Mouse (Mus musculus) ovary, postnatal 10 days (tissue): ENCODE data around the gene Swsap1.

Source experiments
- DNase-seq: peaks from one replicate; pipeline ENCODE4 v3.0.0; 2022; ENCODE audit warnings: low spot score

Swsap1 gene

DNA sequence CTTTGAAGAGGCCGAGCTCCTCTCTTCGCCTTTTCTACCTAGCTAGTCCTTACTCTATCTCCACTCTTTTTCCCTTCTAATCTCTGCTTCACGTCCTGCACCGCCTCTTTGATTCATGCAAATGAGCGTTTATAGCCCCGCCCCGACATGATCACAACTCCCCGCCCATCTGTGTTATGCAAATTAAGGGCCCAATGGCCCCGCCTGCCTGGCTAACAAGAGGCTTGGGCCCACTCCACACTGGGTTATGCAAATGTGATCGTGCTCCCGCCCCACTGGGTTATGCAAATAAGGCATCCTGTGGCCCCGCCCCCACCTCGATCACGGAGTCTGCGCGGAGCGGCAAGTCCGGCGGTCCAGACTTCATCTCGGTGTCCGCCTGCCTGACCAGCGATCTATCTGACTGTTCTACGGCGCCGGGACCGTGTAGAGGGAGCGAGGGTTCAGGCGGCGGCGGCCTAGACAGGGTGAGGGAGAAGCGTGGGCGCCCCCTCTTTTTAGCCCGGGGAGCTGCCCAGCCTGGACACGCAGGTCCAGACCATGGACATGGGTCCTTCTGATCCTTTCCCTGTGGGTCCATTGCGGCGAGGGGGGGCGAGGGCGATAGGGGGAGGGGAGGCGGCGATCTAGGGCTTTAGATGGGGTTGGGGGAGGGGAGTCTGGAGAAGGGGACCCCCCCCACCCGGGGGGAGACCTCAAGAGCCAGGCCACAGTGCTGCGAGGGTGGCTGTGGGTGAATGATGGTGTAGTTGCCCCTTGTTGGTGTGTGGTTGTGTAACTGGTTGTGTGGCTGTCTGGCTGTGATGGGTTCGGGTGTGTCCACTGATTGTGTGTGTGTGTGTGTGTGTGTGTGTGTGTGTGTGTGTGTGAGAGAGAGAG is 18.6 kb upstream of the Swsap1 start, which contains the start of gene Plppr2:
Gene Plppr2, plus strand, starts transcription at position 342 of the 879 bp plus-strand sequence.
- peak; percentile 89 for DNase-seq

DNA sequence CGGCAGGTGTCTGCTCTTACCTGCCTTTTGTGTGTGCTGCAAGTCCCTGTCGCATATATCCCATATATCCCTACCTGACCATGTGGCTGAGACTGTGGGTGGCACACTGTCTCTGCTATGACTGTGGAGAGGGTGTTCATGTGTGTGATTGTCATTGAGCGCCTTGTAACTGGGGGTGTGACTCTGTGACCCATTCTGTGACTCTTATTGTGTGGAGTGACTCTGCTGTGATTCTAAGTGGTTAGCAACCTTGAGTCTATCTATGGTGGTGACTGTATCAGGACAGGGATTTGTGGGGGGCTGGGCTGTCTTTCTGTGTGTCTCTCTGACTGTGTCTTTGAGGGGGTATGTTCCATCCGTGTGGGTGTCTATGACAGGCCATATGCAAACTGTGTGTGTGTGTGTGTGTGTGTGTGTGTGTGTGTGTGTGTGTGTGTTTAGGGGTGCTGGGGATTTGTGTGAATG is 17.8 kb upstream of the Swsap1 start:
- DNase-seq = no peak

DNA sequence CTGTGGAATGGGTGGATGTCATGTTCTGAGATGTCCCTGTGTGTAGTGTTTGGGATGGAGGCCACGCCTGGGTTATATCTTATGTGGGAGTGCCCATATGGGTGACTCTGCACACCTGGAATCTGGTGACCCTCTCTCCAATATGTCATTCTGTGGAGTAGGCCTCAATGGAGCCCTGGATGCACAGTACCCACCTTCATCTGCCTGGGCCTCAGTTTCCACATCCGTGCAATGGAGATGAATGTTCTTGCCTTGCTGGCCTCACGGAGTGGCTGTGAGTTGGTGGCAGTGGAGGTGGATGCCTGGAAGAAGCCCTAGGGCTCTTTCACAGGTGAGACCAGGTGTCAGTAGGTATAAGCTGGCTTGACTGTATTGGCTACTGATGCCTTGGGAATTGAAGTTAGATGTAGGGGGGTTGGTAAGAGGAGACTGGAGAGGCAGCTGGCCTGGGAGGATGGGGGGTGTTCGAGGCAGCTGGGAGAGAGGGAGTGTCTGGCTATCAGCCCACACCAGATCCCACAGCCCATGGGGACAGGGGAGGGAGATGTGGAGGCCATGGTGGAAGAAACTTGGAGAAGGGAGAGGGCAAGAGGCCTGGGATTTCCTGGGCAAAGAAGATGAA is 17.2 kb upstream of the Swsap1 start:
- no peak for DNase-seq

DNA sequence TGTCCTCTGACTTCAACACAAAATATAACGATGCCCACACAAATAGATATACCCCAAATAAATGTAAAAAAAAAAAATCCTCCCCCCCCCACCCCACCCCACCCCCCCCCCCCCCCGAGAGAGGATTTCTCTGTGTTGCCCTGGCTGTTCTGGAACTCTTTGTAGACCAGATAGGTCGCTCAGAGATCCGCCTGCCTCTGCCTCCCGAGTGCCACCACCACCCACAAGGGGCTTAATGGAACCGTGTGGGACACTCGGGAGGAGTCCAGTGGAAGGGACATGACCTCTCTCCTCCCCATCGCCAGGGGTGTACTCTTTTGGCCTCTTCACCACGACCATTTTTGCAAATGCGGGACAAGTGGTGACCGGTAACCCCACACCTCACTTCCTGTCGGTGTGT is 12.5 kb upstream of the Swsap1 start:
- no peak for DNase-seq

DNA sequence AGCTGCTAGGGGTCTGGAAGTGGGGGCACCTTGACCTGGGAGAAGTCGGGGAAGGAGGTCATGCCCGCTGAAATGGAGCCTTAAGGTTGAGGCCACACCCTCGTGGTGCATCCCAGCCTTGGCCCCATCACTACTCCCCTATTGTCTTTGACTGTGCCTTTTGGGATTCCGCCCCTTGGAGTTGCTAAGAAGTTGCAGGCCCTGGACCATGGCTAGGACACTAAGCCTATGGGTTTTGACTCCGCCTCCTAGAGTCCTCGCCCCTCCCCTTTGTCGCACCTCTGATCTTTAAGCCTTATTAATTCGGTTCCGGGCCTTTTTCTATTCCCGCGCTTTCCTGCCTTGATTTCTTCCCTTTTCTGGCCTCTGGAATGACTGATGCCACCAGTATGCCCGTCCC is 11.9 kb upstream of the Swsap1 start:
- no peak for DNase-seq

DNA sequence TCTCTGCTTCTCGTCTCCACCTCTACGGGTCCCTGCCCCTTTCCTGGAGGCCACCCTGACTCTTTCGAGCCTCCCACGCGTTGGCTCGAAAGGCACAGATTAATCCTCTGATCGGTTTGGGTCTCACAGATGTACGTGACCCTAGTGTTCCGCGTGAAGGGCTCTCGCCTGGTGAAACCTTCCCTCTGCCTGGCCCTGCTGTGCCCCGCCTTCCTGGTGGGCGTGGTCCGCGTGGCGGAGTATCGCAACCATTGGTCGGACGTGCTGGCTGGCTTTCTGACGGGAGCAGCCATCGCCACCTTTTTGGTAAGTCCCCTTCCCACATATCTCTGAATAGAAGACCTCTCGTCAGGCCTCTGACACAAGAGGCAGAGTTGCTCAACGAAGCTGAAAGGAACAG is 11.3 kb upstream of the Swsap1 start:
- DNase-seq = no peak

DNA sequence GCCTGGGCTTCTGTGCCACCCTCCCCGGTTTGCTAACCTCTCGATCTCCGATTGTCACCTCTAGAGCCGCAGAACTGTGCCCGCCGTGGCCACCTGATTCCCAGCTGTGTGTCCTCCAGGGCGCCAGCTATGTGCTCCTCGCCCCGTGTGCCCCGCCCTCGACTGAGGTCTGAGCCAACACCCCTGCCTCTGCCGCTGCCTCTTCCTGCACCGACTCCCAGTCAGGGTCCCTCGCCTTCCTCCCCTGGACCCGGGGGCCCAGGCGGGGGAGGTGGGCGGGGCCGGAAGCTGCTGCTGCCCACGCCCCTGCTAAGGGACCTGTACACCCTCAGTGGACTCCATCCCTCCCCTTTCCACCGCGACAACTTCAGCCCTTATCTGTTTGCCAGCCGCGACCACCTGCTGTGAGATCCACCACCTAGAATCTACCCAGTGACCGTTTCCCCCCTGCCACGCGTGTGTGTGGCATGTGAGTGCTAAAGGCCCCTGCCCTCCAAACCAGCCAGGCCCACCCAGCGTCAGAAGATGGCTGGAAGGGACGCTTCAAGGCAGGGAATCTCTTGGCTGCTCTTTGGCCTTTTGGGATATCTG is 7.9 kb upstream of the Swsap1 start:
- DNase-seq = no peak

DNA sequence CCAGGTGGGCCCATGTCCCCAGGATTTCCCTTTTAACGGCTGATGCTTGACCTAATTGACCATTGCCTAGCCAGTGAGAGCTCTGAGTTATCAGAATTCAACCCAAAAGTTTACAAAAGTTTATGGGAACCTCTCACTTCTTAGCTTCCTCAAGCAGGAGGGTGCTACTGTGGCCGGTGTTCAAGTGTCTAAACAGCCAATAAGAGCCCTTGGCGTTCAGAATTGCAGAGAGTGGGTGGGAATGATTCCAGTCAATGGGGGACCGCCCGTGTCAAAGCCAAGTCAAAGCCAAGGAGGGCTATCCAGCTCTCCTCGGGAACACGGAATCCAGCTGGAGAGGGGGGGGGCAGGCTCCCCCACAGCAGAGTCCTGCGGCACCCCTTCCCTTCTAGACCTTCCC is 7.4 kb upstream of the Swsap1 start:
- no peak for DNase-seq

DNA sequence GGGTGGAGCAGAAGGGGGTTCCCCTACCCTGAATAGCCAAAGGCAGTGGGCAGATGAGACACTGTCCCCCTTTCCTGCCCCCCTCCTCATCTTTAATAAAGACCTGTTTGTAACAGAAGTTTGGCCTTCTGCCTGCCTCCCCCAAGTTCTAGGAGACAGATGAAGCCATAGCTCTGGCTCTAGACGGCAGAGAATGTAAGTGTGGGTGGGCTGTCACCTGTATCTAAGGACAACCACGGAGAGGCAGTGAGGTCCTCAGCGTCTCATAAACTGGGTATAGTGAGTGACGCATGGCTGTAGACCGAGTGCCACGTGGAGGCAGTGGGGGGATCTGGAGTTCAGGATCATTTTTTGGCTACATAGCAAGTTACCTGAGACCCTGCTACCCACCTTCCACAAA is 6.8 kb upstream of the Swsap1 start:
- no peak for DNase-seq

DNA sequence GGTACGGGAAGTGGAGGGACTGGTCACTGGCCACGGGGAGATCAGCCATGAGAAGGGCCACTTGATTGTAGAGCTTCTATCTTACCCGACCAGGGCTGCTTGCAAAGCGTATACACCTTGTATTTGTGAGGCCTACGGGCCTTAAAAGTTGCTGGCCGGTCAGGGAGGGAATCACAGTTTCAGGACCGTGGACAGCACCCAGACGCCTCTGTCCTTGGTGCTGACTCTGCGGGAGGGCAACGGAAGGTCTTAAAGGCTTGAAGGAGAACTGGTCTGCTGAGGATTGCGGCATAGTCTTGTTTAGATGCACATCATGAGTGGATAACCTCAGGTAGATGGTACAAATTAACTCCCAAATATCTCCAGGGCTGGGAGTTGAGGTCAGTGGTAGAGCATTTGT is 5.2 kb upstream of the Swsap1 start:
- DNase-seq = peak; percentile 89

DNA sequence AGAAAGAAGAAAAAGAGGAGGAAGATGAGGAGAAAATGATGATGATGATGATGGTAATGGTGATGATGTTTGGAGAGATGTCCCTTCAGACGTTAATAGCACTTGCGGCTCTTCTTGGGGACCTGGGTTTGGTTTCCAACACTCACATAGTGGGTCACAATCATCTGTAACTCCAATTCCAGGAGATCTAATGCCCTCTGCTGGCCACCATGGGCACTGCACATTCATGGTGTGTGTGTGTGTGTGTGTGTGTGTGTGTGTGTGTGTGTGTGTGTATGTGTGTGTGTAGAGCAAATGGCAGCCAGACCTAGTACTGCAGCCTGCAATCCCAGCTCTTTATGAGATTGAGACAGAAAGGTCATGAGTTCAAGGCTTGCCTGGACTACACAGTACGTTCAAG is 3.6 kb upstream of the Swsap1 start:
- DNase-seq = no peak

DNA sequence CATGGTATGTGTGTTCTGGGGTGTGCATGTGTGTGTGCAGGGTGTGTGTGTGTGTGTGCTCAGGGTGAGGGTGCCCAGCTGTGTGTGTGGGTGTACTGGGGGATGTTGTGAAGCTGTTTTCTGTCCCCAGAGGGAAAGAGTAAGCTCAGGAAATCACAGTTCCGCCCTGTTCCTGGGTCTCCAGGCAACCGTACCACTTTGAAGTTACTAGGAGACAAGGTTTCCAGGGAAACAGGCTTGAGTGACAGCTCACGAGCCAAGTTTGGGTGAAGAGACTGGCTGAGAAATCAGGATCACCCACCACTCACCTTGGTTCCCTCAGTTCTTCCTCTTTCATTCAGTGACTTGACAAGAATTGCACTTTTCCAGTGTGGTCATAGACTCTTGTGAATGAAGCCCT is 2.0 kb upstream of the Swsap1 start:
- DNase-seq = no peak

DNA sequence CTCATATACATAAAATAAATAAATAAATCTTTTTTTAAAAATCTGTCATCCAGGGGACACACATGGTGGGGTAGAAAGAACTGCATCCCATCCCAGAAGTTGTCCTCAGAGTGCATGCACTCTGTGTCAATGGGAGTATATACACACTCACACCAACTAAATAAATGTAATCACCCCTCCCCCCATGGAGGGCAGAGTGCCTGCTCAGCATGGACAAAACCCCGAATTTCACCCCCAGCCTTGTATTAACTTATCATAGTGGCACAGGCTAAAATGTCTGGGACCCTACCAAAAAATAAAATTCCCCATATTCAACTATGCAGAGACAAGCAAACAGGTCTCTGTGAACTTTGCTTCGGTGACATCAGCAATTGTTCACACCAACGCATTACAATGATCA is 920 bp upstream of the Swsap1 start:
- DNase-seq = no peak

DNA sequence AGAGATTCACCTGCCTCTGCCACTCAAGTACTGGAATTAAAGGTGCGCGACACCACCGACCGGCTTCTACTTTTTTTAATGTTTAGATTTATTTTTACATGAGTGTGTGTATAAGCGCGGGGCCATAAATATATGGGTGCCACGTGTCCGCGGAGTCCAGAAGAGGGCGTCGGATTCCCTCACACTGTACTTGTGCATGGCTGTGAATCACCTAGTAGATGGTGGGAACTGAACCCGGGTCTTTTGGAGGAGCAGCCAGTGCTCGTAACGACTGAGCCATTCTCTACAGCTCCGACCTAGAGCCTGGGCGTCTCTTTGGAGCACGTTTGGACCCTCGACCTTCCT is 358 bp upstream of the Swsap1 start:
- no peak for DNase-seq

DNA sequence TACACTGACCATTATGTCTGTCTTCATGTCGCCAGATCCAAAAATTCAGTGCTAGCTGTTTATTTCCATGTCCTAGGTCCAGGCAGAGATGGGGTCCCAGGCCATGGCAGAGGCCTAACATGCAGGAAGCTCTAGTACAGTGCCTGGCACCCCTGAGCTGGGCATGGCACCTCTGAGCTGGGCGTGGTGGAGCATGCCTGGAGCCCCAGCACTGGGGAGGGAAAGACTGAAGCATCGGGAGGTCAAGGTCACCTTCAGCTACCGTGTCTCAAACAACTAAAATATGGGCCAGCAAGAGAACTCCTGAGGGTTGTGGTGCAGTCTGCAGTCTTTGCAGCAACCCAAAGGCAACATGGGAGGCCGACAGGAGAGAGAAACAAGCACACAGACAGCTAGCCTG is 2.8 kb downstream of the Swsap1 start:
- no peak for DNase-seq

DNA sequence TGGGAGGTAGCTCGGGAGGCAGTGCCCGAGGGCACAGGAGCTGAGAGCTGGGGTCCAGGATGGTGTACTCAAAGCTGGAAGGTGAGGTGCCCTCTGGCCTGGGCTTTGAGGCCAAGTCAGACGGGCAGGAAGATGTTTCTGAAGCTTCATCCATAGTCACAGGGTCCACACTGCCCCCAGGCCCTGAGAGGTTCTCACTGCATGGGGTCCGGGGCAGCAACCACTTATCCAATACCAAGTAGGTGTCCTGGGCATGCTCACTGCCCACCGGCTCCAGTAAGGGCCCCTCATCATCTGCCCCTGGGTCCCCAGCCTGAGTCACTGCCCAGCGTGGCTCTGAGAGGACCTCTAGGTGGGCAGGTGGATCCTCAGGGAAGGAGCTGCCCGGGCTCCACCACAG is 3.7 kb downstream of the Swsap1 start:
- no peak for DNase-seq

DNA sequence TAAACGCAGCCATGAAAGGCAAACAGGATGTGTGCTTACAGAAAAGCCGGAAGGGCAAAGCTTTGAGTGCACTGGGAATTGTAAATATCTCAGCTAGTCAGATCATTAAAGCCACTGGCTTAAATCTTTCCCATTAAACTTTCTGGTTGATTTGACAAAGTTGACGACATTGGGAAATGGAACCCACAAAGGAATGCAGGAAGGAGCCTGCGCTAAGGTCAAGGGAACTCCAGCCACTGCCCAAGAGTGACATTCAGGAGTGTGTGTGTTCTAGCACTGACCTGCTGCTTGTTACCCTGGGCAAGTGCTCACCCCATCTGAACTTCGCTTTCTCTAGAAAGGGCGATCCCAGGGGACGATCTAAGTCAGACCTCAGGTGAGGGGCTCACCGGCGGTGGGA is 4.6 kb downstream of the Swsap1 start:
- DNase-seq = no peak

DNA sequence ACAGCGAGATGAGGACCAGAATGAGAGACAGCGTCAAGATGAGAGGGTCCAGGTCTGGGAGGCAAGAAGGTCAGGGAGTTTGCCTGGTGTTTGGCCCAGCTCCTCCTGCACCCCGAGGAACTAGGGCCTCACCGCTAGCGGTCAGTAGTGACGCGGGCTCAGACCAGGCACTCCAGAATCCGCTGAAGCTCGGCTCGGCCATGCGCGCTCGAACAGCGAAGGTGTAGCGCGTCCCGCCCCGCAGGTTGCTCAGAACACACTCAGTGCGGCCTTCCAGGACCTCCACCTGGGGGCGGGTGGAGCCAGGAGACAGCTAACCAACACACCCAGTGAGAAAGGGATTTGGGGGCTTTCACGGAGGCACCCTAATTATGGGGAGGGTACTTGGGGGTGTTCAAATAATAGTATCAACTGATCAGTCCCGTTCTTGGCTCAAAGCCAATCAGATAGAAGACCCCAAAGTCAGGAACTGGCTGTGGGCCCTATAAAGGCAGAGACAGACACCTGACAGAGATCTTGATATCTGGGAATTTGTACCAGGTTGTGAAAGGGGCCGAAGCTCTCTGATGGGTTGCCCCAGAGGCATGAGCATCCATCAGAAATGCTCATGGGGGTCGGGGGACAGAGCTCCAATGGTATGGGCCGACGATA is 5.1 kb downstream of the Swsap1 start:
- DNase-seq = no peak

DNA sequence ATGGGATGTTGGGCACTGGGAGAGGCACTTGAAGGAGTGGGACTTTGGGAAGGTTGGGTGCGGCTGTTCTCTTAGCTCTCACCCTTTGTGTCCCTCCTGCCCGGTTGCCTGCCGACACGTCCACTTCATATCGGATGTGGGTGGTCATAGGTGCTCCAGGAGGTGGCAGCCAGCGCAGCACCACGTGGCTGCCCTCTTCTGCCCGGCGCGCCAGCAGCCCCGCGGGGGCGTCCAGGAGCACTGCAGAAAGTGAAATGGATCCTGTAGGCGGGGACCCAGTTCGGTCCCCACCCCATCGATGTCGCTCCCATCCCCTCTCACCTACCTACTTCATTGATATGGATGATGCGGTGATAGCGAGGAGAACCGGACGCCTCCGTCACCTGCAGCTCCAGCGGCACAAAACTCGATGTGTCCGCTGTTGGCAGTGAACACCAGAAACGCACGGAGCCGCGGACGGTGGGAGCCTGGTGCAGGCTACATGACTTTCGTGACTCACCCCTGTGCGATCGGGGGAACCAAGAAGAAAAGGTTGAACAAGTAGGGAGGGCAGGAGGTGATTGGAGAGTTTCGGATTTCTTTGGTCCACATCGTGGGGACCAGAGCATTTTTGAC is 5.9 kb downstream of the Swsap1 start:
- DNase-seq = no peak

DNA sequence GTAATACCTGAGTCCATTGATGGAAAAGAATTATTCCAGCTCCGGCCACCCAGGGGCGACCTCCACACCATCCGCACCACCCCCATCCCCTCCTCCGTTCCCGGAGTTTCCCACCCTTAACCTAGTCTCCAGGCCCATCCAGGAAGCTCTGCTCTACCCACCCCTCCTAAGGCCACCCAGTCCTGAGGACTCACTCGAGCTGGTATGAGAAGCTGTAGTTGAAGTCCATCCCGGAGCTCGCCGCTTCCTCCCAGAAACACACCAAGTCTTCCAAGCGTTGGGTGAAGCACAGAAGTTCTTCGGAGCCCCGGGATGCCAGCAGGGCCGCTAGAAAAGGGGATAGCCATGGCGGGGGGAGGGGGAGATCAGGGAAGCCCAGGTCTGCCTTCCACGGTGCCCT is 6.5 kb downstream of the Swsap1 start:
- no peak for DNase-seq

DNA sequence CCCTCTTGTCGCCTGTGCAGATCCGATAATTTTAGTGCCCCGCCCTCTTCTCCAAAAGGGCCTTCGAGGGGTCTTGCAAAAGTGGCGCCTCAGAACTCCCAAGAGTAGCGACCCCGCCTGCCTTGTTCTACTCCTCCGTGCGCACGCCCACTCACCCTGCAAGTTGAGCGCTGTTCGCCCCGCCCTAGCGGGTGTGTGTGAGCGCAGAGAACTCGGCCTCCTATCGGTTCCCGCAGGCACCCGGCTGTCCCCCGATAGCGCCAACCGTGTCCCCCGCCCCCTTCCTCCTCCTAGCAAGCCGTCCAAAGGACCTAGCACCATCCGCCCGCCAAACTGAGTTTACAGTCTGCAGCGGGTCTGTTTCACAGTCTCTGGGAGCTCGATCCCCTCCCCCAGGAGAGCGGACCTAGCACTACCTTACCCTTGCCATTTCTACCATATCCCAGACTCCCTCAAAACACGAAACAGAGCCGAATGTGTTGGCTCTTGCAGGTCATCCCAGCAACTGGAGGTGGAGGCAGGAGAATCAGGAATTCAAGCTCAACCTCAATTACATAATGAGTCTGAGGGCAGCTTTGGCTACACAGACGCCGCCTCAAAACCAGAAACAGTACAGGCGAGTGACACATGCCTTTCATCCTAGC is 7.0 kb downstream of the Swsap1 start:
- DNase-seq = peak; percentile 36

DNA sequence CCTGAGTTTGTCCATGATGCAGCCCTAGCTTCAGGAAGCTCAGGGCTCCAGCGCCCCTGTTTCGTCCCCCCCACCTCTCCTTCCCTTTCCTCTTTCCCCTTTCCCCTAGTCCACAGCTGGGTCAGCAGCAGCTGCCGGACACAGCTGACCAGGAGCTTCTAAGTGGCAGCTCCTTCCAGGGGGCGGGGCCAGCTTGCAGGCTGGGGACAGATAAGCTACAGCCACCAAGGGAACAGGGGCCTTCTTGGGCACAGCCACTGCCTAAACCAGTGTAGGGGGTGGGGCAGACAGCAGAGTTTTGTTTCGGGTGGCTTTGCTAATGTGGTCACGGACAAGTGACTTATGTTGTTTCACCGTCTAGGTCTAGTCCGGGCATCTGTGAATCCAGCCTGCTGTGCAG is 7.9 kb downstream of the Swsap1 start, which contains the start of gene Epor:
Gene Epor, minus strand, starts transcription at position 90 of the 400 bp plus-strand sequence.
- DNase-seq = no peak
